Mouse (Mus musculus) kidney, postnatal 0 days (tissue): ENCODE results near the gene Hoxc6. TPM values are rescaled to one million over a fixed set of nuclear protein-coding genes. Genes with fewer than 3 reads are reported as not detected.
A peak's percentile ranks its signal among the peaks of the same experiment; 100 is the strongest.

Experiments
- ATAC-seq: fragments of 200-750 bp; cut with Nextera tagmentation; replicated peaks from 2 replicates; pipeline ENCODE4 v1.8.0; 2017; ENCODE audit warnings: low read depth, moderate number of reproducible peaks, moderate TSS enrichment, moderate library complexity; ENCODE audit not compliant: low FRiP score
- DNase-seq: peaks from one replicate; pipeline ENCODE4 v3.0.0-alpha.2; 2016; ENCODE audit warnings: low spot score
- H3K27ac ChIP-seq: fragments of 300-500 bp; sonication (generic); 2 replicates; pipeline ENCODE4 v1.5.1; 2014; ENCODE audit warnings: mild to moderate bottlenecking
- H3K27me3 ChIP-seq: fragments of 300-500 bp; sonication (generic); 2 replicates; pipeline ENCODE4 v1.6.1; 2014; ENCODE audit warnings: low read length, mixed read lengths; ENCODE audit not compliant: insufficient read depth
- H3K36me3 ChIP-seq: fragments of 300-500 bp; sonication (generic); 2 replicates; pipeline ENCODE4 v1.6.1; 2014; ENCODE audit warnings: low read length, mixed read lengths; ENCODE audit not compliant: insufficient read depth
- H3K4me1 ChIP-seq: fragments of 300-500 bp; sonication (generic); replicated peaks from 2 replicates; pipeline ENCODE4 v1.6.1; 2014; ENCODE audit warnings: antibody characterized with exemption, low read length, mixed read lengths; ENCODE audit not compliant: insufficient read depth
- H3K4me2 ChIP-seq: fragments of 300-500 bp; sonication (generic); 2 replicates; pipeline ENCODE4 v1.6.1; 2014; ENCODE audit warnings: mild to moderate bottlenecking, low read length, moderate library complexity, mixed read lengths
- H3K4me3 ChIP-seq: fragments of 300-500 bp; sonication (generic); replicated peaks from 2 replicates; pipeline ENCODE4 v1.5.1; 2014; ENCODE audit warnings: low read depth, low read length
- H3K9ac ChIP-seq: fragments of 300-500 bp; sonication (generic); 2 replicates; pipeline ENCODE4 v1.6.1; 2014; ENCODE audit warnings: low read depth, low read length
- H3K9me3 ChIP-seq: fragments of 300-500 bp; sonication (generic); replicated peaks from 2 replicates; pipeline ENCODE4 v1.6.1; 2016; ENCODE audit warnings: low read length, inconsistent platforms, mixed read lengths
- CTCF ChIP-seq: IDR thresholded peaks from 2 replicates; pipeline ENCODE4 v1.5.1; 2016; ENCODE audit warnings: antibody characterized with exemption, low read depth, mild to moderate bottlenecking, moderate library complexity
- WGBS: fragments of 180-500 bp; shearing (Covaris S2); extraction: QIAGEN DNeasy Blood & Tissue Kit; methylation state at CpG from one replicate; pipeline ENCODE4 v1.1.7; 2014; 5-methylcytosine and 5-hydroxymethylcytosine counted together
- polyA plus RNA-seq: library from polyadenylated mRNA; unstranded; fragments of >200 nt; fragmentation: Nextera tagmentation; extraction: Ambion mirVana; gene quantifications from 2 replicates; pipeline ENCODE4 v1.2.1, GENCODE M21; 2015

Hoxc6 gene
- polyA plus RNA-seq, 1 experiment from 2014 or later = 9.3 TPM

GRCm38 (mm10) chr15:102967312-102967510, 30.8 kb upstream of the Hoxc6 start, which contains the start of gene Hoxc5:
Gene Hoxc5, plus strand, starts transcription at chr15:102967443.
- no peak for ATAC-seq
- WGBS = 3% methylated on average over 12 of the region's 12 CpGs
- H3K4me1 ChIP-seq = peaks cover 17% of the 10 kb centered on the region
- peak within 1 kb of the TSS; percentile 91 for H3K27ac ChIP-seq
- H3K27me3 ChIP-seq = no peaks in the 10 kb centered on the region
- no peaks in the 10 kb centered on the region for H3K9me3 ChIP-seq
- TF ChIP-seq CTCF = no peak
- no peak for DNase-seq
- peak within 1 kb of the TSS; percentile 80 for H3K9ac ChIP-seq
- H3K4me2 ChIP-seq = peak within 1 kb of the TSS; percentile 90
- H3K4me3 ChIP-seq = peak within 1 kb of the TSS; percentile 51
- H3K36me3 ChIP-seq = no peaks in the 10 kb centered on the region

GRCm38 (mm10) chr15:102967511-102968397, 30.3 kb upstream of the Hoxc6 start:
- Histone ChIP-seq H3K4me3 (peak overlapping the region; percentile 51), H3K4me2 (peak overlapping the region; percentile 90), H3K9me3 (no peaks in the 10 kb centered on the region), H3K4me1 (peaks cover 21% of the 10 kb centered on the region), H3K27ac (peak overlapping the region; percentile 88), H3K36me3 (no peaks in the 10 kb centered on the region), H3K27me3 (no peaks in the 10 kb centered on the region), H3K9ac (peak overlapping the region; percentile 80)
- no peak for ATAC-seq
- TF ChIP-seq CTCF = no peak
- DNase-seq = no peak
- 8% methylated on average over 34 of the region's 34 CpGs for WGBS

GRCm38 (mm10) chr15:102969296-102969695, 28.8 kb upstream of the Hoxc6 start:
- peak overlapping the region; percentile 51 for H3K4me3 ChIP-seq
- no peak overlapping the region; the same call in 1 of the 2 replicates for H3K27ac ChIP-seq
- DNase-seq = no peak
- H3K4me1 ChIP-seq = peaks cover 19% of the 10 kb centered on the region
- no peaks in the 10 kb centered on the region for H3K9me3 ChIP-seq
- H3K9ac ChIP-seq = peak overlapping the region; percentile 80; the same call in 1 of the 2 replicates
- TF ChIP-seq CTCF = no peak
- peak overlapping the region; percentile 90 for H3K4me2 ChIP-seq
- ATAC-seq = no peak
- 32% methylated on average over 1 of the region's 1 CpGs for WGBS
- no peaks in the 10 kb centered on the region for H3K36me3 ChIP-seq
- no peaks in the 10 kb centered on the region for H3K27me3 ChIP-seq

GRCm38 (mm10) chr15:102970740-102971139, 27.3 kb upstream of the Hoxc6 start:
- WGBS = 2% methylated on average over 12 of the region's 12 CpGs
- H3K27me3 ChIP-seq = no peaks in the 10 kb centered on the region
- peak overlapping the region; percentile 58 for H3K27ac ChIP-seq
- peak overlapping the region; percentile 51 for H3K4me3 ChIP-seq
- no peaks in the 10 kb centered on the region for H3K36me3 ChIP-seq
- peak; percentile 43; the same call in 1 of the 2 replicates for TF ChIP-seq CTCF
- peak overlapping the region; percentile 41 for H3K9ac ChIP-seq
- H3K9me3 ChIP-seq = no peaks in the 10 kb centered on the region
- DNase-seq = peak; percentile 86
- H3K4me2 ChIP-seq = peak overlapping the region; percentile 90
- peaks cover 16% of the 10 kb centered on the region for H3K4me1 ChIP-seq
- ATAC-seq = no peak

DNA sequence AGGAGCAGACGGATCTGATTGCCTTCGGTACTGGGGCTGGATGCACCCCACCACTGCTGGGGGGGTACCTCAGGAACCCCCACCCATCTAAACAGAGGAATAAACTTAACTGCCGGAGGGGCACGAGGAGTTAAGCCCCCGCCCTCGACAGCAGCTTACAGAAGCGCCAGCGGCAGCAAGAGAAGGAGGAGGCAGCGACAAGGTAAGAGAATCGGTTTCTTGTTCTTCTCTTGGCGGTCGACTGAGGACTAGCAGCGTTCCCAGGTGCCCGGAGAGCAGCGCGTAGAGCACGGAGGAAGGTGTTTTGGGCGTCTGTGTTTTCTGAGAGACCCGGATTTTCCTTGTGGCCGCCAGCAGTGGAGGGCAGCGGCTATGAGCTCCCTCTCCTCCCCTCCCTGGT, 25.8 kb upstream of the Hoxc6 start:
- Histone ChIP-seq H3K4me2 (peak overlapping the region; percentile 90), H3K36me3 (no peaks in the 10 kb centered on the region), H3K4me1 (peaks cover 16% of the 10 kb centered on the region), H3K9me3 (no peaks in the 10 kb centered on the region), H3K27me3 (no peaks in the 10 kb centered on the region), H3K4me3 (peak overlapping the region; percentile 51), H3K27ac (peak overlapping the region; percentile 55), H3K9ac (peak overlapping the region; percentile 67)
- DNase-seq (no peak), ATAC-seq (no peak)
- 4% methylated on average over 21 of the region's 21 CpGs for WGBS
- TF ChIP-seq CTCF = no peak

DNA sequence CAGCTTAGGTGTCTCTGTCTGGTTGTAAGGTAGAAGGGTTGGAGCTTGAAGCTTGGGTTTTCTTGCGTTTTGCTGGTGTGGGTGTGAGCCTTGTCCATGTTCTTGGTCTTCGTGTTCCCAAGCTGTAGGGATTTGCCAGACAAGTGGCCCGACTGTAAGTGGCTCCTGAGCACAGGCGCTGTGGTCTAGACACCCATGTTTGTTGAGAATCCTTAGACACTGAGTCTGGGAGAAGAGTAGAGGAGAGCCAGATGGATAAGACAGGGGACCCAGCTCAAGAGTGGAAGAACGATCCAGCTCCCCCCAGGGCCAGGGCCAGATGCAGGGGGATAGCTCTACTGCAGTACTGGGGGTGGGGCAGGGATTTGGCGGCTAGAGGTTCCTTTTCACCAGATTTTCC, 25.3 kb upstream of the Hoxc6 start:
- DNase-seq = no peak
- peaks cover 16% of the 10 kb centered on the region for H3K4me1 ChIP-seq
- ATAC-seq = no peak
- TF ChIP-seq CTCF = no peak
- peak overlapping the region; percentile 51 for H3K4me3 ChIP-seq
- WGBS = 9% methylated on average over 6 of the region's 6 CpGs
- peak overlapping the region; percentile 67 for H3K9ac ChIP-seq
- H3K36me3 ChIP-seq = no peaks in the 10 kb centered on the region
- peak overlapping the region; percentile 55 for H3K27ac ChIP-seq
- peak overlapping the region; percentile 90 for H3K4me2 ChIP-seq
- no peaks in the 10 kb centered on the region for H3K9me3 ChIP-seq
- no peaks in the 10 kb centered on the region for H3K27me3 ChIP-seq
